Mouse (Mus musculus): ENCODE data around the gene Hsd3b1.
"Not testable (repeated sequence)": the region's sequence is repeated elsewhere in the genome, so short reads cannot be mapped to it uniquely, and the experiment has no call there.

The Hsd3b1 gene

GRCm38 (mm10) chr3:98859576-98859975 is at the start of gene Hsd3b1:
Hsd3b1 (minus strand) TSS chr3:98859794.
- no peak for DNase-seq (ENCODE audit: low read depth, low spot score)

GRCm38 (mm10) chr3:98897606-98898005 is 38.0 kb upstream of the Hsd3b1 start:
- no peak for DNase-seq (ENCODE audit: low read depth, low spot score)

GRCm38 (mm10) chr3:98895071-98895601 is 35.5 kb upstream of the Hsd3b1 start:
- no peak for DNase-seq (ENCODE audit: low read depth, low spot score)

- no peak for DNase-seq (ENCODE audit: low read depth, low spot score)
Observed at GRCm38 (mm10) chr3:98893057-98893772, 33.6 kb upstream of the Hsd3b1 start, which contains the start of gene Hao2. Hao2 (minus strand) TSS chr3:98893239.

GRCm38 (mm10) chr3:98890430-98890829 is 30.8 kb upstream of the Hsd3b1 start:
- no peak for DNase-seq (ENCODE audit: low read depth, low spot score)

GRCm38 (mm10) chr3:98888206-98888605 is 28.6 kb upstream of the Hsd3b1 start:
- DNase-seq (ENCODE audit: low read depth, low spot score) = no peak

- DNase-seq (ENCODE audit: low read depth, low spot score) = no peak
Observed at GRCm38 (mm10) chr3:98880831-98881230, 21.2 kb upstream of the Hsd3b1 start.

GRCm38 (mm10) chr3:98880216-98880615 is 20.6 kb upstream of the Hsd3b1 start:
- no peak for DNase-seq (ENCODE audit: low read depth, low spot score)

- no peak for DNase-seq (ENCODE audit: low read depth, low spot score)
Observed at GRCm38 (mm10) chr3:98868219-98868618, 8.6 kb upstream of the Hsd3b1 start.

GRCm38 (mm10) chr3:98862800-98863199 is 3.2 kb upstream of the Hsd3b1 start:
- DNase-seq (ENCODE audit: low read depth, low spot score) = no peak

- DNase-seq (ENCODE audit: low read depth, low spot score) = no peak
Observed at GRCm38 (mm10) chr3:98858051-98858450, 1.5 kb downstream of the Hsd3b1 start.

- DNase-seq (ENCODE audit: low read depth, low spot score) = no peak
Observed at GRCm38 (mm10) chr3:98856892-98857291, 2.7 kb downstream of the Hsd3b1 start.

GRCm38 (mm10) chr3:98855160-98855559 is 4.4 kb downstream of the Hsd3b1 start:
- DNase-seq (ENCODE audit: low read depth, low spot score) = no peak

- DNase-seq (ENCODE audit: low read depth, low spot score) = no peak
Observed at GRCm38 (mm10) chr3:98853685-98854084, 5.9 kb downstream of the Hsd3b1 start.

- no peak for DNase-seq (ENCODE audit: low read depth, low spot score)
Observed at GRCm38 (mm10) chr3:98853051-98853450, 6.5 kb downstream of the Hsd3b1 start.

- DNase-seq (ENCODE audit: low read depth, low spot score) = no peak
Observed at GRCm38 (mm10) chr3:98852631-98853030, 7.0 kb downstream of the Hsd3b1 start.

GRCm38 (mm10) chr3:98851853-98852252 is 7.7 kb downstream of the Hsd3b1 start:
- DNase-seq (ENCODE audit: low read depth, low spot score) = no peak

GRCm38 (mm10) chr3:98850262-98850661 is 9.3 kb downstream of the Hsd3b1 start:
- no peak for DNase-seq (ENCODE audit: low read depth, low spot score)

- DNase-seq (ENCODE audit: low read depth, low spot score) = no peak
Observed at GRCm38 (mm10) chr3:98848898-98849297, 10.7 kb downstream of the Hsd3b1 start.

GRCm38 (mm10) chr3:98814101-98814670 is 45.4 kb downstream of the Hsd3b1 start, which contains the start of gene Hsd3b6:
Hsd3b6 (minus strand) TSS chr3:98814443.
- no peak for DNase-seq (ENCODE audit: low read depth, low spot score)

GRCm38 (mm10) chr3:98812653-98813052 is 46.9 kb downstream of the Hsd3b1 start:
- not testable (repeated sequence) for DNase-seq (ENCODE audit: low read depth, low spot score)

GRCm38 (mm10) chr3:98805032-98805431 is 54.6 kb downstream of the Hsd3b1 start:
- DNase-seq (ENCODE audit: low read depth, low spot score) = not testable (repeated sequence)
